Mouse (Mus musculus) hindbrain, embryonic 14.5 days (tissue): ENCODE measurements around the gene Dguok. TPM values are rescaled to one million over a fixed set of nuclear protein-coding genes. Genes with fewer than 3 reads are reported as not detected.

Experiments
- ATAC-seq: fragments of 200-750 bp; cut with Nextera tagmentation; 2 replicates; pipeline ENCODE4 v1.8.0; 2017; ENCODE audit warnings: moderate number of reproducible peaks, mild to moderate bottlenecking, moderate TSS enrichment, moderate library complexity; ENCODE audit not compliant: low FRiP score
- DNase-seq: peaks from one replicate; pipeline ENCODE4 v3.0.0-alpha.2; 2015; ENCODE audit warnings: low spot score
- H3K27ac ChIP-seq: fragments of 300-500 bp; sonication (generic); 2 replicates; pipeline ENCODE4 v1.5.1; 2014; ENCODE audit warnings: mild to moderate bottlenecking, moderate library complexity
- H3K27me3 ChIP-seq: fragments of 300-500 bp; sonication (generic); 2 replicates; pipeline ENCODE4 v1.6.1; 2014; ENCODE audit warnings: mild to moderate bottlenecking, low read length, mixed read lengths; ENCODE audit not compliant: control insufficient read depth, insufficient read depth
- H3K36me3 ChIP-seq: fragments of 300-500 bp; sonication (generic); replicated peaks from 2 replicates; pipeline ENCODE4 v1.6.1; 2014; ENCODE audit not compliant: control insufficient read depth, insufficient read depth
- H3K4me1 ChIP-seq: fragments of 300-500 bp; sonication (generic); replicated peaks from 2 replicates; pipeline ENCODE4 v1.6.1; 2014; ENCODE audit warnings: antibody characterized with exemption, low read length, mixed read lengths; ENCODE audit not compliant: control insufficient read depth, insufficient read depth
- H3K4me2 ChIP-seq: fragments of 300-500 bp; sonication (generic); replicated peaks from 2 replicates; pipeline ENCODE4 v1.6.1; 2014; ENCODE audit warnings: mild to moderate bottlenecking, moderate library complexity
- H3K4me3 ChIP-seq: fragments of 300-500 bp; sonication (generic); replicated peaks from 2 replicates; pipeline ENCODE4 v1.5.1; 2014; ENCODE audit warnings: mild to moderate bottlenecking, low read length
- H3K9ac ChIP-seq: fragments of 300-500 bp; sonication (generic); 2 replicates; pipeline ENCODE4 v1.6.1; 2014
- H3K9me3 ChIP-seq: fragments of 300-500 bp; sonication (generic); 2 replicates; pipeline ENCODE4 v1.6.1; 2016; ENCODE audit warnings: low read length; ENCODE audit not compliant: control insufficient read depth
- WGBS: fragments of 180-500 bp; shearing (Covaris S2); extraction: QIAGEN DNeasy Blood & Tissue Kit; methylation state at CpG from one replicate; pipeline ENCODE4 v1.1.7; 2014; 5-methylcytosine and 5-hydroxymethylcytosine counted together
- polyA plus RNA-seq: library from polyadenylated mRNA; unstranded; fragments of >200 nt; fragmentation: Nextera tagmentation; extraction: Ambion mirVana; gene quantifications from 2 replicates; pipeline ENCODE4 v1.2.1, GENCODE M21; 2014

Gene Dguok
- polyA plus RNA-seq, 1 experiment from 2014 or later = 69.2 TPM

DNA sequence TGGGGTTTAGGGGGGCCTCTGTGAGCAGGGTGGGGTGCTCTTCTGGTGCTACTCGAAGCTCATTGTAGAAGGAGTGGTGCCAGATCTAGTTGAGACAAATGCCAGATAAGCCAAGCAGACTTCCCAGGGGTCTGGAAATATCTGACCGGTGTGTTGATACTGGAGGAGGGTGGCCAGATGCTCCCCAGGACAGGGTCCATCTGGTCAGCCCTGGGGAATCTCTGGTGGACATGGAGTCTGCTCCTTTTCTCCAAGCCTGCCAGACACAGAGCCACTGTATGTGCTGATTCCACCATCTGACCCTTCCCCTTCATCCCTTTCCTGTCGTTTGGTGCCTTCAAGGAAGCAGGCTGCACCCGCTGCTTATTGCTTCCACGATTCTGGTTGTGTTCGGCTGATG lies 16.4 kb upstream of the Dguok start:
- Histone ChIP-seq H3K4me2 (no peak overlapping the region), H3K36me3 (no peaks in the 10 kb centered on the region), H3K27ac (no peak overlapping the region), H3K9me3 (no peaks in the 10 kb centered on the region), H3K9ac (no peak overlapping the region), H3K4me1 (no peaks in the 10 kb centered on the region), H3K4me3 (no peak overlapping the region), H3K27me3 (no peaks in the 10 kb centered on the region)
- no peak for ATAC-seq
- WGBS = 73% methylated on average over 6 of the region's 6 CpGs
- no peak for DNase-seq

DNA sequence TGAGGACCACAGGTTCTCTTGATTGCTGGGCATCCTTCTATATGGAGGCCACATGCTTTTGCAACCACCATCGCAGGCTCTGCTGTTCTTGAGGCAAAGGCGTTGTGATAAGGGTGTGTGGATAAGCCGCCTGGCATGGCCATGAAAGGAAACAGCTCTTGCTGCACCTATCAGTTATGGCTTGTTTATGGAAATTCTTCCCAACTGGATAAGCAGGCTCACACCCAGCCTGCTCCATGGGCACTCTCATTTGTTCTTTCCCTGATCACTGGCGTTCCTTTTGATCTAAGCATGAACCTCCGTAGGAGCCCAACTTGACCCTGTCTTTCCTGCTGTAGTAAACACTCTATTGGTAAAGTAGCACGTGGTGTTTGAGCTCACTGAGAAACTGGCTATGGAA lies 15.0 kb upstream of the Dguok start:
- DNase-seq = no peak

DNA sequence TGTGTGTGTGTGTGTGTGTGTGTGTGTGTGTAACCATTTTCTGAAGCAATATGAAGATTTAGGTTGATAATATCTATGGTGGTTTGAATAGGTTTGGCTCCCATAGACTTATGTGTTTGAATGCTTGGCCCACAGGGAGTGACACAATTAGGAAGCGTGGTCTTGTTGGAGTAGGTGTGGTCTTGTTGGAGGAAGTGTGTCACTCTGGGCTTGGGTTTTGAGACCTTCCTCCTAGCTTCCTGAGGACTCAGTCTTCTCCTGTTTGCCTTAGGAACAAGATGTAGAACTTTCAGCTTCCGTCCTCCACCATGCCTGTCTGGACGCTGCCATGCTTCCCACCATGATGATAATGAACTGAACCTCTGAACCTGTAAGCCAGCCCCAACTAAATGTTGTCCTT lies 11.9 kb upstream of the Dguok start:
- Histone ChIP-seq H3K9ac (no peak overlapping the region), H3K4me2 (no peak overlapping the region), H3K9me3 (no peaks in the 10 kb centered on the region), H3K4me3 (no peak overlapping the region), H3K36me3 (no peaks in the 10 kb centered on the region), H3K27ac (no peak overlapping the region), H3K4me1 (no peaks in the 10 kb centered on the region), H3K27me3 (no peaks in the 10 kb centered on the region)
- DNase-seq (no peak), ATAC-seq (no peak)
- WGBS = 86% methylated on average over 3 of the region's 3 CpGs

More for the DNA sequence above, 15.0 kb upstream of the Dguok start:
- Histone ChIP-seq H3K9me3 (no peaks in the 10 kb centered on the region), H3K27ac (no peak overlapping the region), H3K9ac (no peak overlapping the region), H3K4me2 (no peak overlapping the region), H3K36me3 (no peaks in the 10 kb centered on the region), H3K4me1 (no peaks in the 10 kb centered on the region), H3K27me3 (no peaks in the 10 kb centered on the region), H3K4me3 (no peak overlapping the region)
- WGBS = 75% methylated on average over 6 of the region's 6 CpGs
- ATAC-seq = no peak

DNA sequence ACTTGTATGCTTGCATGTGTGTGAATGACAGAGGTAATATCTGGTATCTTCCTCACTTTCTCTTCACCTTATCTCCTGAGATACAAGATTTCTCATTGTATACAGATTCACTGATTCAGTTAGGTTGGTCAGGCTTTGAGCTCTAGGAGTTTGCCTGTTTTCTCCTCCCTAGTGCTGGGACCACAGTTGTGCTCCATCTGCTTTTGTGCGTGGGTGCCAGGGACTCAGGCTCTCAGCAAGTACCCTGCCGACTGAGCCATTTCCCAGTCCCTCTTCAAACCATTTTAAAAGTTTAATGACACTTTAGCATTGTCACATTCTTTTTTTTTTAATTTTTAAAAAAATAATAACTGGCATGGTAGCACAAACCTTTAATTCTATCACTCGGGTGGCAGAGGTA lies 8.4 kb upstream of the Dguok start:
- H3K27ac ChIP-seq = no peak overlapping the region
- no peak for DNase-seq
- no peak overlapping the region for H3K4me2 ChIP-seq

DNA sequence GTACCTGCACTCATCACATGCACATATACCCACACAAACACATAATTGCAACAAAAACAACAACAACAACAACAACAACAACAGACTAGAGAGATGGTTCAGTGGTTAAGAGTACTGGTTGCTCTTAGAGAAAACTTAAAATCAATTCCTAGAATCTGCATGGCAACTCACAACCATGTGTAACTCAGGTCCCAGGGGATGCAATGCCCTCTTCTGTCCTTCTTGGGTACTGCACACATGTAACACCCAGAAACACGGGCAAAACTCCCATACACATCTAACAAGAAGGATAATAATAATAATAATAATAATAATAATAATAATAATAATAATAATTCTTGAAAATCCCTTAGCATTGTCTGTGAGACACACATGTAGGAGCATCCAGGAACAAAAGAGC lies 5.7 kb upstream of the Dguok start:
- Histone ChIP-seq H3K4me3 (no peak overlapping the region), H3K9ac (no peak overlapping the region), H3K36me3 (no peaks in the 10 kb centered on the region), H3K27me3 (no peaks in the 10 kb centered on the region), H3K4me2 (no peak overlapping the region), H3K27ac (no peak overlapping the region), H3K4me1 (no peaks in the 10 kb centered on the region), H3K9me3 (no peaks in the 10 kb centered on the region)
- WGBS = 27% methylated on average over 1 of the region's 1 CpGs
- ATAC-seq (no peak), DNase-seq (peak; percentile 65)

More for the DNA sequence above, 8.4 kb upstream of the Dguok start:
- H3K4me1 ChIP-seq = no peaks in the 10 kb centered on the region
- H3K9me3 ChIP-seq = no peaks in the 10 kb centered on the region
- ATAC-seq = no peak
- WGBS = 80% methylated on average over 3 of the region's 3 CpGs
- no peak overlapping the region for H3K4me3 ChIP-seq
- no peak overlapping the region for H3K9ac ChIP-seq
- no peaks in the 10 kb centered on the region for H3K36me3 ChIP-seq
- H3K27me3 ChIP-seq = no peaks in the 10 kb centered on the region

DNA sequence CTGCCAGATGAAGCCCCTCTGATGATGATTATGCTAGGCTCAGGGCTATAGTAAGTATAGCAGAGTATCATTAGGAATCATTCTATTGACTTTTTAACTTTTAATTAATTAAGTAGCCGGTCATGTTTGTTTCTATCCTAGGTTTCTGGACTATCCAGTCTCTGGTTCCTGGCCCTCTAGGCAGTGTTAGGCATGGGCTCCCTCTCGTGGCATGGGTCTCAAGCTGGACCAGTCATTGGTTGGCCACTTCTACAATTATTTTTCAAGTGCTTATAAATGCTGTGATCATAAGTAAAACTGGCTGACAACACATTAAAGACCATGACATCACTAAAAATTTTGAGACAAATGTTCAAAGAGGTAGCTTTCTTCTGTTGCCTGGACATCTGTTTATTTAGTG lies 3.4 kb upstream of the Dguok start:
- Histone ChIP-seq H3K4me2 (no peak overlapping the region), H3K27me3 (no peaks in the 10 kb centered on the region), H3K4me3 (no peak overlapping the region), H3K9ac (no peak overlapping the region), H3K27ac (no peak overlapping the region), H3K36me3 (no peaks in the 10 kb centered on the region), H3K9me3 (no peaks in the 10 kb centered on the region), H3K4me1 (peaks cover 13% of the 10 kb centered on the region)
- no peak for ATAC-seq
- WGBS = 73% methylated on average over 2 of the region's 2 CpGs
- DNase-seq = no peak

DNA sequence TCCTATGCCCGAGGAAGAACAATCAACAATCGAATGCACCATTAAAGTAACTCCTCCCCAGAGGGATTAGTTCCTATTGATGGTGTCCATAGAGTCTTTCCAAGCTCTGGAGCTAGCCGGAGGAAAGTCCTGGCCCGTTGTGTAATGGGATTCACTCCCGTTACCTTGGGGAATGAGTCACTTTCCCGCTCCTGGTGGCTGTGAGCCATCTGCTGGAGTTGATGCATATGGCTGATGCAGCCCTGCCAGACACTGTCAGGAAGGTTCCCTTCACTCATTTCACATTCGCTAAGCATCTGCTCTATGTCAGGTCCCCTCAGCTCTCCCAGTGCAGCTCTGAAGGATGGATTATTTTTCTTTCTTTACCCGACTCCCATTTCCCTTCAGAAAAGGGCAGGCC lies 2.7 kb upstream of the Dguok start:
- H3K9me3 ChIP-seq = no peaks in the 10 kb centered on the region
- H3K27me3 ChIP-seq = no peaks in the 10 kb centered on the region
- WGBS = 43% methylated on average over 8 of the region's 8 CpGs
- DNase-seq (no peak), ATAC-seq (no peak)
- no peak overlapping the region for H3K4me3 ChIP-seq
- no peak overlapping the region for H3K27ac ChIP-seq
- no peak overlapping the region for H3K4me2 ChIP-seq
- 0 out of 2 replicates have a peak overlapping the region, but pooled peaks have one; percentile 24 for H3K9ac ChIP-seq
- H3K36me3 ChIP-seq = no peaks in the 10 kb centered on the region
- peaks cover 14% of the 10 kb centered on the region for H3K4me1 ChIP-seq

DNA sequence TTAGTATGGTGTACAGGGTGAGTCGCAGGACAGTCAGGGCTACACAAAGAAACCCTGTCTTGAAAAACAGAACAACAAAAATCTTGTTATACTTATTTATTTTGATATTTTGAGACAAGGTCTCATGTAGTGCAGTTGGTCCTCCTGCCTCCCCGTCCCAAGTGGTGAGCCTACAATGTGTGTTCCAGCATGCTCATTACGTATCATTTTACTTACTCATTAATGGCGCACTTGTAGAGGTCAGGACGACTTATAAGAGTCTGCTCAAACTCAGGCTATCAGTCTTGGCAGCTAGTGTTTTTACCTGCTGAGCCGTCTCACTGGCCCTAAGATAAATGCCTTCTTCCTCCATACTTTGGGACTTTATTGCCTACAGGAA lies 388 bp upstream of the Dguok start:
- peak overlapping the region; percentile 57 for H3K4me2 ChIP-seq
- peak overlapping the region; percentile 95 for H3K27ac ChIP-seq
- H3K27me3 ChIP-seq = no peaks in the 10 kb centered on the region
- DNase-seq (no peak), ATAC-seq (0 out of 2 replicates have a peak, but pooled peaks have one; percentile 15)
- H3K9me3 ChIP-seq = no peaks in the 10 kb centered on the region
- peak overlapping the region; percentile 82 for H3K4me3 ChIP-seq
- WGBS = 34% methylated on average over 6 of the region's 6 CpGs
- H3K4me1 ChIP-seq = peaks cover 14% of the 10 kb centered on the region
- 0 out of 2 replicates have a peak, but pooled peaks cover 4% of the 10 kb centered on the region for H3K36me3 ChIP-seq
- peak overlapping the region; percentile 89 for H3K9ac ChIP-seq

DNA sequence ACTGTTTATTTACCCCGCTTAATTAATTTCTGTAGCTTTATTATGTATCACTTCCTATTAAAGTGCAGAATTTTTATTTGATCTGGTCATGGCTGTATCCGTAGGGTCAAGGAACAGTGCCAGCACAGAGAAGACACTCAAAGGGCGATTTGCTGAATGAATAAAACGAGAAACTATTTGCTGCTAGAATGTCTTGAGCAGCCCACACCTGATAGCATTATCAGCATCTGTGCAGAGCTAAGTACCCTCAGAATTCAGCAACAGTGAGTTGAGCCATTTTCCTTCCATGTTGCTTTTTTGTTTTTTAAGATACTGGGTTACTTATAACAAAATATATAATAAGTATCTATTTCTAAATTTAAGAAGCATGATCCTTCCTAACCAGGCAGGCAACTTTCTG lies 1.2 kb downstream of the Dguok start:
- DNase-seq = no peak
- no peaks in the 10 kb centered on the region for H3K27me3 ChIP-seq
- H3K4me1 ChIP-seq = peaks cover 14% of the 10 kb centered on the region
- H3K9ac ChIP-seq = peak overlapping the region; percentile 89; the same call in 1 of the 2 replicates
- WGBS = 94% methylated on average over 4 of the region's 4 CpGs
- 0 out of 2 replicates have a peak, but pooled peaks cover 4% of the 10 kb centered on the region for H3K36me3 ChIP-seq
- peak overlapping the region; percentile 95; the same call in 1 of the 2 replicates for H3K27ac ChIP-seq
- H3K9me3 ChIP-seq = no peaks in the 10 kb centered on the region
- H3K4me2 ChIP-seq = peak overlapping the region; percentile 57
- H3K4me3 ChIP-seq = peak overlapping the region; percentile 82
- ATAC-seq = no peak

DNA sequence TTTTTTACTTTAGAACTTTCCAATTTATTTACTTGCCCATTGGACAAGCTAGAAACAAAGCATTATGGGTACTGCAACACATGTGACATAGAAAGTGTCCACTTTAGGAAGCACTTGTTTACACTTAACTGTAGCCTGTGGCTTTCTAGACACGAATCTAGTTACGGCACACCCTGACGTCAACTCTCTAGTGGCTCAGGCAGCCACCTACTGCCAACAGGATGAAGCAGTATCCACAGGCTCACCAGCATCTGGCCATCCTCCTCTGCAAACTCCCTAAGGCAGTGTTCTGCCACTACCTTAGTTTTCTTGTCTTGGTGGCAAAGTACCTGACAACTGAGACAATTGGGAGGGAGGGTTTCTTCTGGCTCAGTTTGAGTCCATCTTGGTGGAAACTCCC lies 3.4 kb downstream of the Dguok start:
- H3K4me1 ChIP-seq = peaks cover 14% of the 10 kb centered on the region
- WGBS = 88% methylated on average over 3 of the region's 3 CpGs
- DNase-seq = no peak
- H3K9me3 ChIP-seq = no peaks in the 10 kb centered on the region
- H3K27ac ChIP-seq = no peak overlapping the region
- H3K27me3 ChIP-seq = no peaks in the 10 kb centered on the region
- H3K4me2 ChIP-seq = no peak overlapping the region
- no peak overlapping the region for H3K4me3 ChIP-seq
- ATAC-seq = no peak
- H3K36me3 ChIP-seq = 0 out of 2 replicates have a peak, but pooled peaks cover 4% of the 10 kb centered on the region
- no peak overlapping the region for H3K9ac ChIP-seq
